Mouse (Mus musculus) cerebellum, adult (tissue): ENCODE measurements around the gene Ube2i.

ENCODE experiments used
- ATAC-seq: cut with Nextera tagmentation; 2 replicates; pipeline ENCODE4 v1.9.2; 2017; ENCODE audit warnings: mild to moderate bottlenecking, moderate library complexity, mixed read lengths; ENCODE audit not compliant: insufficient number of reproducible peaks, low FRiP score, low TSS enrichment

Ube2i gene

GRCm38 (mm10) chr17:25220746-25221145 is 53.7 kb downstream of the Ube2i start:
- no peak for ATAC-seq

GRCm38 (mm10) chr17:25219492-25220295 is 54.7 kb downstream of the Ube2i start:
- ATAC-seq, result no peak

- no peak for ATAC-seq
Observed at GRCm38 (mm10) chr17:25218967-25219366, 55.5 kb downstream of the Ube2i start.

- ATAC-seq, result no peak
Observed at GRCm38 (mm10) chr17:25215431-25215830, 59.0 kb downstream of the Ube2i start.
